Mouse (Mus musculus): Measurements from ENCODE around the gene Mid1.
"Not testable (repeated sequence)": the region's sequence is repeated elsewhere in the genome, so short reads cannot be mapped to it uniquely, and the experiment has no call there.

Mid1 gene

GRCm38 (mm10) chrX:169986519-169987367, 301.7 kb downstream of the Mid1 start:
- peak; percentile 92 to 98 for DNase-seq (ENCODE audit: low spot score in 2 of 2)

GRCm38 (mm10) chrX:169987368-169987837, 302.4 kb downstream of the Mid1 start:
- DNase-seq (ENCODE audit: low spot score in 2 of 2): peak; percentile 68 to 80

GRCm38 (mm10) chrX:169988571-169989218, 303.7 kb downstream of the Mid1 start:
- DNase-seq (ENCODE audit: low spot score in 2 of 2): peak in 1 of 2 experiments; percentile 57

GRCm38 (mm10) chrX:169989219-169989595, 304.2 kb downstream of the Mid1 start:
- DNase-seq (ENCODE audit: low spot score in 2 of 2): not testable (repeated sequence)

GRCm38 (mm10) chrX:169989691-169990631, 305.0 kb downstream of the Mid1 start:
- peak; percentile 92 to 98 for DNase-seq (ENCODE audit: low spot score in 2 of 2)

GRCm38 (mm10) chrX:169991128-169991873, 306.3 kb downstream of the Mid1 start:
- peak; percentile 96 for DNase-seq (ENCODE audit: low spot score in 2 of 2)

GRCm38 (mm10) chrX:169992086-169992930, 307.3 kb downstream of the Mid1 start:
- peak; percentile 4 to 23 for DNase-seq (ENCODE audit: low spot score in 2 of 2)

GRCm38 (mm10) chrX:169992951-169993547, 308.1 kb downstream of the Mid1 start:
- peak in 1 of 2 experiments; percentile 18 for DNase-seq (ENCODE audit: low spot score in 2 of 2)

GRCm38 (mm10) chrX:169994011-169994865, 309.2 kb downstream of the Mid1 start:
- not testable (repeated sequence) for DNase-seq (ENCODE audit: low spot score in 2 of 2)

GRCm38 (mm10) chrX:169994866-169995711, 310.1 kb downstream of the Mid1 start:
- not testable (repeated sequence) for DNase-seq (ENCODE audit: low spot score in 2 of 2)

- DNase-seq (ENCODE audit: low spot score in 2 of 2): not testable (repeated sequence)
Observed at GRCm38 (mm10) chrX:169995909-169996521, 311.0 kb downstream of the Mid1 start.

- peak; percentile 92 to 98 for DNase-seq (ENCODE audit: low spot score in 2 of 2)
Observed at GRCm38 (mm10) chrX:169996926-169997325, 311.9 kb downstream of the Mid1 start.

GRCm38 (mm10) chrX:169997456-169997853, 312.5 kb downstream of the Mid1 start:
- not testable (repeated sequence) for DNase-seq (ENCODE audit: low spot score in 2 of 2)

- peak; percentile 99 to 100 for DNase-seq (ENCODE audit: low spot score in 2 of 2)
Observed at GRCm38 (mm10) chrX:169997854-169998456, 313.0 kb downstream of the Mid1 start.

- DNase-seq (ENCODE audit: low spot score in 2 of 2): not testable (repeated sequence)
Observed at GRCm38 (mm10) chrX:169998559-169999219, 313.7 kb downstream of the Mid1 start.

- DNase-seq (ENCODE audit: low spot score in 2 of 2): not testable (repeated sequence)
Observed at GRCm38 (mm10) chrX:169999226-169999883, 314.4 kb downstream of the Mid1 start.
